Mouse (Mus musculus): ENCODE measurements around the gene Atxn7. TPM values are rescaled to one million over a fixed set of nuclear protein-coding genes. Genes with fewer than 3 reads are reported as not detected.

Gene Atxn7
- polyA plus RNA-seq, 1 experiment from 2014 or later, result 3.0 TPM

- H3K9me3 ChIP-seq (replicated peaks), result no peaks in the 10 kb centered on the region
- DNase-seq (ENCODE audit: low spot score), result peak; percentile 93
- 1% methylated on average over 68 of the region's 68 CpGs for WGBS
- no peaks in the 10 kb centered on the region for H3K27me3 ChIP-seq (ENCODE audit: low read depth, poor library complexity, severe bottlenecking)
- H3K4me3 ChIP-seq, result peak within 1 kb of the TSS; percentile 98
- peaks cover 8% of the 10 kb centered on the region for H3K4me1 ChIP-seq
- H3K27ac ChIP-seq, result peak within 1 kb of the TSS; percentile 93
- peaks cover 39% of the 10 kb centered on the region for H3K36me3 ChIP-seq
Observed at GRCm38 (mm10) chr14:14120230-14121096, 159.2 kb downstream of the Atxn7 start, which contains the start of gene Psmd6. TSS of gene Psmd6 (minus strand) at chr14:14120984.

Other genes with a start within 250 kb of the Atxn7 start
- gene Gm281, start 47.0 kb upstream of the Atxn7 start, polyA plus RNA-seq (2016; fragmentation: Nextera tagmentation; extraction: Ambion mirVana), result 0.10 TPM in 1 of 2 replicates, not detected in the other
- gene Thoc7, start 412 bp downstream of the Atxn7 start, polyA plus RNA-seq (2016; fragmentation: Nextera tagmentation; extraction: Ambion mirVana), result 220 and 221 TPM in 2 replicates
- gene Psmd6, start 159.5 kb downstream of the Atxn7 start, polyA plus RNA-seq (2016; fragmentation: Nextera tagmentation; extraction: Ambion mirVana), result 292 and 302 TPM in 2 replicates
- gene Olfr720, start 225.4 kb downstream of the Atxn7 start, polyA plus RNA-seq (2016; fragmentation: Nextera tagmentation; extraction: Ambion mirVana), result not detected in 2 replicates